Mouse (Mus musculus) urinary bladder, adult 2 months (tissue): ENCODE data around the gene Nyap1. TPM values are rescaled to one million over a fixed set of nuclear protein-coding genes. Genes with fewer than 3 reads are reported as not detected.

ENCODE experiments used
- DNase-seq: peaks from one replicate; pipeline ENCODE4 v3.0.0; 2022; ENCODE audit warnings: low spot score
- polyA plus RNA-seq: library from polyadenylated mRNA; depleted of rRNA; stranded (reverse); fragments of >200 nt; gene quantifications from 2 replicates; pipeline ENCODE4 v1.2.3, GENCODE M21; 2012; rRNA removed

Nyap1 gene
- polyA plus RNA-seq: 6.7 and 7.6 TPM in 2 replicates

GRCm38 (mm10) chr5:137741023-137741931, at the start of gene Nyap1:
Nyap1 (minus strand) TSS chr5:137741607.
- DNase-seq: peak; percentile 79

GRCm38 (mm10) chr5:137788946-137789531, 47.6 kb upstream of the Nyap1 start:
- no peak for DNase-seq

- peak; percentile 28 for DNase-seq
These were observed 46.8 kb upstream of the Nyap1 start for GRCm38 (mm10) chr5:137788171-137788570.

- peak; percentile 93 for DNase-seq
These were observed 45.9 kb upstream of the Nyap1 start, which contains the start of the genes Mepce and Zcwpw1 for GRCm38 (mm10) chr5:137787151-137787928. Mepce (minus strand) TSS chr5:137787655. Zcwpw1 (plus strand) TSS chr5:137787798.

- peak; percentile 98 for DNase-seq
These were observed 44.9 kb upstream of the Nyap1 start for GRCm38 (mm10) chr5:137786109-137786942.

GRCm38 (mm10) chr5:137785164-137786031, 44.0 kb upstream of the Nyap1 start:
- peak; percentile 68 for DNase-seq

- DNase-seq: no peak
These were observed 43.1 kb upstream of the Nyap1 start for GRCm38 (mm10) chr5:137784546-137784945.

GRCm38 (mm10) chr5:137783901-137784540, 42.6 kb upstream of the Nyap1 start:
- no peak for DNase-seq

GRCm38 (mm10) chr5:137782776-137783522, 41.5 kb upstream of the Nyap1 start:
- no peak for DNase-seq

- no peak for DNase-seq
These were observed 40.3 kb upstream of the Nyap1 start for GRCm38 (mm10) chr5:137781661-137782060.

- DNase-seq: peak; percentile 52
These were observed 37.9 kb upstream of the Nyap1 start for GRCm38 (mm10) chr5:137779053-137779933.

- peak; percentile 85 for DNase-seq
These were observed 37.2 kb upstream of the Nyap1 start, which contains the start of gene Ppp1r35 for GRCm38 (mm10) chr5:137778635-137779034. Ppp1r35 (plus strand) TSS chr5:137778849.

GRCm38 (mm10) chr5:137777267-137777845, 35.9 kb upstream of the Nyap1 start:
- DNase-seq: no peak

GRCm38 (mm10) chr5:137776408-137776918, 35.1 kb upstream of the Nyap1 start:
- no peak for DNase-seq

- DNase-seq: no peak
These were observed 34.3 kb upstream of the Nyap1 start for GRCm38 (mm10) chr5:137775587-137776290.

- no peak for DNase-seq
These were observed 31.3 kb upstream of the Nyap1 start for GRCm38 (mm10) chr5:137772755-137773154.

- no peak for DNase-seq
These were observed 29.3 kb upstream of the Nyap1 start for GRCm38 (mm10) chr5:137770709-137771108.
